Mouse (Mus musculus) brain, embryonic 14.5 days (tissue): Measurements from ENCODE around the gene Mertk.

Experiments used
- CTCF ChIP-seq: fragments of 200-500 bp; IDR thresholded peaks from 2 replicates; pipeline ENCODE4 v1.5.1; 2012; ENCODE audit warnings: inconsistent platforms, mild to moderate bottlenecking, moderate library complexity, borderline replicate concordance; ENCODE audit not compliant: insufficient read depth, insufficient read length; ENCODE audit errors: extremely low read depth
- POLR2A ChIP-seq: fragments of 200-500 bp; IDR thresholded peaks from 2 replicates; pipeline ENCODE4 v1.6.1; 2012; ENCODE audit warnings: mild to moderate bottlenecking, inconsistent platforms, borderline replicate concordance; ENCODE audit not compliant: poor library complexity, insufficient read depth, insufficient read length, severe bottlenecking; ENCODE audit errors: extremely low read depth

- TF ChIP-seq CTCF (no peak), POLR2A (no peak)
Measured at GRCm38 (mm10) chr2:128796463-128796862, 97.7 kb downstream of the Mertk start.
